In the genomic region with DNA sequence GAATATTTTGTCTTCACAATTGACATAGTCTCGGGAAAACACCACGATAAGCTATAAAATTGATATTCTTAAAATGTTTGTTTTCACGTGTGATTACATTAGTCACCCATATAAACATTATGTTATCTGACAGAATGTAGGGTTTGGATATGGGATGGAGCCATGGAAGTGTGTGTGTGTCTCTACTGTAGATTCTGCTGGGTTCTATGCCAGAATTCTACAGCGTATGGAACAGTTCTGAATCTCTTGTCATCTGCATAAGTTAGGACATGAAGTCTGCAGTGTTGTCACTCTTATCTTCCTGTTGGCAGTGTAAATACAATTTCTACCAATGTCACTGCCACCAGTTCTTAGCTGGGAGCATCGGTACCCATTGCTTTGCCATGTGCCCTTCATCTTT, we compare ENCODE assay signal across 26 mouse cellular contexts.
"Had no signal": no experiment of that assay in that cellular context is flagged by ENCODE, and none has a peak within 500 bp of the region (broad histone marks: within the 10 kb centered on the region; RNA-seq: fewer than 3 reads in every experiment).

No protein-coding gene starts in this region.

- H3K27ac ChIP-seq: embryonic facial prominence, embryonic 10.5 days; embryonic facial prominence, embryonic 12.5 days; embryonic facial prominence, embryonic 13.5 days; embryonic facial prominence, embryonic 15.5 days; forebrain, embryonic 10.5 days; forebrain, embryonic 12.5 days; forebrain, embryonic 13.5 days; gastrocnemius, adult 2 months; heart, adult 2 months; heart, embryonic 10.5 days had no signal

- H3K4me3 ChIP-seq: embryonic facial prominence, embryonic 10.5 days; embryonic facial prominence, embryonic 12.5 days; embryonic facial prominence, embryonic 13.5 days; embryonic facial prominence, embryonic 15.5 days; erythroblast, embryonic 14.5 days; forebrain, embryonic 10.5 days; forebrain, embryonic 12.5 days; forebrain, embryonic 13.5 days; gastrocnemius, adult 2 months; heart, adult 2 months; heart, embryonic 10.5 days had no signal

- DNase-seq: cerebellum, adult 2 months; cerebellum, adult 8-10 months; cerebellum, adult 9-10 months; cerebellum, adult 9-11 months; cerebellum, postnatal 10 days; cerebellum, postnatal 14 days; cerebellum, postnatal 25 days; cerebellum, postnatal 36 days; embryo, embryonic 11 days; gastrocnemius, adult 2 months; gastrocnemius, postnatal 10 days; gastrocnemius, postnatal 14 days; gastrocnemius, postnatal 25 days; gastrocnemius, postnatal 36 days; heart, adult 11 months; heart, adult 18-20 months; heart, adult 2 months had no signal

- H3K4me2 ChIP-seq: embryonic facial prominence, embryonic 12.5 days; embryonic facial prominence, embryonic 13.5 days; embryonic facial prominence, embryonic 15.5 days; forebrain, embryonic 12.5 days; forebrain, embryonic 13.5 days had no signal

- H3K9ac ChIP-seq: embryonic facial prominence, embryonic 12.5 days; embryonic facial prominence, embryonic 13.5 days; embryonic facial prominence, embryonic 15.5 days; forebrain, embryonic 12.5 days; forebrain, embryonic 13.5 days had no signal

- H3K27me3 ChIP-seq: embryonic facial prominence, embryonic 12.5 days; embryonic facial prominence, embryonic 13.5 days; embryonic facial prominence, embryonic 15.5 days; forebrain, embryonic 12.5 days; forebrain, embryonic 13.5 days had no signal

- H3K36me3 ChIP-seq: embryonic facial prominence, embryonic 10.5 days; embryonic facial prominence, embryonic 12.5 days; embryonic facial prominence, embryonic 13.5 days; embryonic facial prominence, embryonic 15.5 days; forebrain, embryonic 10.5 days; forebrain, embryonic 12.5 days; heart, embryonic 10.5 days had no signal

- ATAC-seq: forebrain, embryonic 13.5 days had no signal

- H3K9me3 ChIP-seq: embryonic facial prominence, embryonic 10.5 days; embryonic facial prominence, embryonic 12.5 days; embryonic facial prominence, embryonic 13.5 days; embryonic facial prominence, embryonic 15.5 days; forebrain, embryonic 10.5 days; forebrain, embryonic 12.5 days; forebrain, embryonic 13.5 days; heart, embryonic 10.5 days had no signal
